Mouse (Mus musculus) hindbrain, embryonic 14.5 days (tissue): ENCODE results near the gene Gm42791. TPM values are rescaled to one million over a fixed set of nuclear protein-coding genes. Genes with fewer than 3 reads are reported as not detected.

ENCODE experiments used
- ATAC-seq: fragments of 200-750 bp; cut with Nextera tagmentation; 2 replicates; pipeline ENCODE4 v1.8.0; 2017; ENCODE audit warnings: moderate number of reproducible peaks, mild to moderate bottlenecking, moderate TSS enrichment, moderate library complexity; ENCODE audit not compliant: low FRiP score
- DNase-seq: peaks from one replicate; pipeline ENCODE4 v3.0.0-alpha.2; 2015; ENCODE audit warnings: low spot score
- H3K27ac ChIP-seq: fragments of 300-500 bp; sonication (generic); 2 replicates; pipeline ENCODE4 v1.5.1; 2014; ENCODE audit warnings: mild to moderate bottlenecking, moderate library complexity
- H3K27me3 ChIP-seq: fragments of 300-500 bp; sonication (generic); 2 replicates; pipeline ENCODE4 v1.6.1; 2014; ENCODE audit warnings: mild to moderate bottlenecking, low read length, mixed read lengths; ENCODE audit not compliant: control insufficient read depth, insufficient read depth
- H3K36me3 ChIP-seq: fragments of 300-500 bp; sonication (generic); replicated peaks from 2 replicates; pipeline ENCODE4 v1.6.1; 2014; ENCODE audit not compliant: control insufficient read depth, insufficient read depth
- H3K4me1 ChIP-seq: fragments of 300-500 bp; sonication (generic); replicated peaks from 2 replicates; pipeline ENCODE4 v1.6.1; 2014; ENCODE audit warnings: antibody characterized with exemption, low read length, mixed read lengths; ENCODE audit not compliant: control insufficient read depth, insufficient read depth
- H3K4me2 ChIP-seq: fragments of 300-500 bp; sonication (generic); replicated peaks from 2 replicates; pipeline ENCODE4 v1.6.1; 2014; ENCODE audit warnings: mild to moderate bottlenecking, moderate library complexity
- H3K4me3 ChIP-seq: fragments of 300-500 bp; sonication (generic); replicated peaks from 2 replicates; pipeline ENCODE4 v1.5.1; 2014; ENCODE audit warnings: mild to moderate bottlenecking, low read length
- H3K9ac ChIP-seq: fragments of 300-500 bp; sonication (generic); 2 replicates; pipeline ENCODE4 v1.6.1; 2014
- H3K9me3 ChIP-seq: fragments of 300-500 bp; sonication (generic); 2 replicates; pipeline ENCODE4 v1.6.1; 2016; ENCODE audit warnings: low read length; ENCODE audit not compliant: control insufficient read depth
- WGBS: fragments of 180-500 bp; shearing (Covaris S2); extraction: QIAGEN DNeasy Blood & Tissue Kit; methylation state at CpG from one replicate; pipeline ENCODE4 v1.1.7; 2014; 5-methylcytosine and 5-hydroxymethylcytosine counted together
- polyA plus RNA-seq: library from polyadenylated mRNA; unstranded; fragments of >200 nt; fragmentation: Nextera tagmentation; extraction: Ambion mirVana; gene quantifications from 2 replicates; pipeline ENCODE4 v1.2.1, GENCODE M21; 2014

Gene Gm42791
- polyA plus RNA-seq, 1 experiment from 2014 or later, result 0.33 TPM

DNA sequence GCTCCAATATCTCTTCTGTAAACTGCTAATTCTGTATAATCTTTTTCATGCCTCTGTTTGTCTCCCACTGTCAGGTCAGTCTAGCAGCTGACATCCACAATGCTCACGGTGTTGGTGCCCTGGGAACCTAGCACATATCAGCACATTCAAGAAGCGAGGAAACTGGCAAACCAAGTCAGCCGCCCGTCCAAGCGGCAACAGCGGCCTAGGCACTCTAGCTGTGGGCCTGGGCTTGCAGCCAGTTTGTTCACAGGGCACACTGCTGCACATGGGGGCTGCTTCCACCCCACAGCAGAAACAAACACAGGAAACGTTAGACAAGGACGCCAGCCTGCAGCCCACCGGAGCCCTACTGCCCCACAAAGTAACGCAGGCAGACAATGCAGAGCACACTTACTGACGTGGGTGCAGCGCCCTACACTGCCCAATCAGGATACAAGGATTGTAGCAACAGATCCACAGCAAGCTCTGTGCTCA is 97.0 kb downstream of the Gm42791 start:
- Histone ChIP-seq H3K27me3 (no peaks in the 10 kb centered on the region), H3K4me1 (peaks cover 10% of the 10 kb centered on the region; the same call in 1 of the 2 replicates), H3K4me3 (no peak overlapping the region), H3K4me2 (no peak overlapping the region), H3K36me3 (peaks cover 22% of the 10 kb centered on the region), H3K9me3 (no peaks in the 10 kb centered on the region), H3K9ac (no peak overlapping the region), H3K27ac (no peak overlapping the region)
- DNase-seq (no peak), ATAC-seq (no peak)
- WGBS, result 52% methylated on average over 12 of the region's 12 CpGs

GRCm38 (mm10) chr5:148897069-148897702 is 97.8 kb downstream of the Gm42791 start:
- WGBS, result 54% methylated on average over 14 of the region's 14 CpGs
- H3K4me3 ChIP-seq, result no peak overlapping the region
- no peaks in the 10 kb centered on the region for H3K9me3 ChIP-seq
- H3K9ac ChIP-seq, result peak overlapping the region; percentile 16; the same call in 1 of the 2 replicates
- DNase-seq (no peak), ATAC-seq (peak; percentile 53; the same call in 1 of the 2 replicates)
- H3K27ac ChIP-seq, result no peak overlapping the region
- H3K27me3 ChIP-seq, result no peaks in the 10 kb centered on the region
- peaks cover 27% of the 10 kb centered on the region for H3K36me3 ChIP-seq
- H3K4me2 ChIP-seq, result 0 out of 2 replicates have a peak overlapping the region, but pooled peaks have one; percentile 1
- peaks cover 10% of the 10 kb centered on the region; the same call in 1 of the 2 replicates for H3K4me1 ChIP-seq

GRCm38 (mm10) chr5:148896515-148896914 is 98.4 kb downstream of the Gm42791 start:
- no peak for ATAC-seq
- H3K9ac ChIP-seq, result no peak overlapping the region

DNA sequence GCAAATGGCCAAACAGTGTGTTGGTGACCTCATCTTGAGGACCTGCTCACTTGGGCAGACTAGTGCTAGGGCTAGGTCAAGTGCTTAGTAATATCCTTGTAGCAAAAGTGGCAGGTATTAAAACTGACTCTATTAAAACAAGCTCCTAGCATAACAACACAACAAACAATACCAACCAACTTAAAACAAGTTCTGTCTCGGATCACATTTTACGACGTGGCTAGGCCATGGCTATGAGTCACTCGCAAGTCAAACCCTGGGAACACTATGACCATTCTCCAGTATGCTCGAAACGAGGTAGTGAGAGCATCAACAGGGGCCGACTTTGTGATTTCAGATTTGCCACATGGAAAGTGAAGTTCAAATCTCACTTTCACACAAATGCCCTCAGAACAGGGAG is 99.1 kb downstream of the Gm42791 start:
- no peak overlapping the region for H3K9ac ChIP-seq
- H3K4me2 ChIP-seq, result no peak overlapping the region
- peaks cover 10% of the 10 kb centered on the region; the same call in 1 of the 2 replicates for H3K4me1 ChIP-seq
- DNase-seq (no peak), ATAC-seq (no peak)
- H3K4me3 ChIP-seq, result no peak overlapping the region
- peaks cover 39% of the 10 kb centered on the region for H3K36me3 ChIP-seq
- no peak overlapping the region for H3K27ac ChIP-seq
- 92% methylated on average over 7 of the region's 7 CpGs for WGBS
- no peaks in the 10 kb centered on the region for H3K27me3 ChIP-seq
- no peaks in the 10 kb centered on the region for H3K9me3 ChIP-seq

More at GRCm38 (mm10) chr5:148896515-148896914, 98.4 kb downstream of the Gm42791 start:
- Histone ChIP-seq H3K27ac (no peak overlapping the region), H3K4me1 (peaks cover 10% of the 10 kb centered on the region; the same call in 1 of the 2 replicates), H3K27me3 (no peaks in the 10 kb centered on the region), H3K4me3 (no peak overlapping the region), H3K9me3 (no peaks in the 10 kb centered on the region), H3K36me3 (peaks cover 33% of the 10 kb centered on the region), H3K4me2 (no peak overlapping the region)
- no peak for DNase-seq
- 83% methylated on average over 10 of the region's 10 CpGs for WGBS

- H3K9ac ChIP-seq, result no peak overlapping the region
- DNase-seq (no peak), ATAC-seq (no peak)
- no peaks in the 10 kb centered on the region for H3K27me3 ChIP-seq
- 34% methylated on average over 5 of the region's 5 CpGs for WGBS
- H3K9me3 ChIP-seq, result no peaks in the 10 kb centered on the region
- H3K36me3 ChIP-seq, result peaks cover 46% of the 10 kb centered on the region
- no peak overlapping the region for H3K27ac ChIP-seq
- H3K4me2 ChIP-seq, result no peak overlapping the region
- no peak overlapping the region for H3K4me3 ChIP-seq
- H3K4me1 ChIP-seq, result peaks cover 10% of the 10 kb centered on the region; the same call in 1 of the 2 replicates
These were observed 99.9 kb downstream of the Gm42791 start for GRCm38 (mm10) chr5:148895034-148895433.

- no peaks in the 10 kb centered on the region for H3K9me3 ChIP-seq
- no peak overlapping the region for H3K27ac ChIP-seq
- no peak for DNase-seq
- H3K4me1 ChIP-seq, result no peaks in the 10 kb centered on the region
- ATAC-seq, result no peak
- H3K27me3 ChIP-seq, result no peaks in the 10 kb centered on the region
- H3K36me3 ChIP-seq, result peaks cover 63% of the 10 kb centered on the region
- WGBS, result 96% methylated on average over 4 of the region's 4 CpGs
- no peak overlapping the region for H3K4me2 ChIP-seq
- no peak overlapping the region for H3K4me3 ChIP-seq
- H3K9ac ChIP-seq, result no peak overlapping the region
These were observed 104.7 kb downstream of the Gm42791 start for GRCm38 (mm10) chr5:148890237-148890636.

DNA sequence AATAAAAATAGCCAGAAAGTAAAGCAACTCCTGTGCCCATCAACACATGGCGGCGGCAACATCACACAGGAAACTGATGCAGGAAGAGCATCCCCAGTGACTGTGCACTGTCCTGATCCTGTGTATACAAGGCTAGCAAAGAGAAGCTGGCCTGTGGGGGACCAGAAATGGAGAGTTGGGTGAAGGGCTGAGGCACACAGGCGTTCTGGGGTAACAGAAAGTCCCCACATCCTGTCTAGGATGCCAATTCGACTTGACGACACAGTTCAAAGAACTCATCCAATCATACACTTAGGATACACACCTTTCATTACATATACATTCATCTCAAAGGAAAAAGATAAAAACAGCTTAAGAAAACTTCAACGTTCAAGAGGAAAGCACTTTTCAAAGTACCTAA is 106.9 kb downstream of the Gm42791 start:
- no peak for DNase-seq
- Histone ChIP-seq H3K4me2 (no peak overlapping the region), H3K4me3 (no peak overlapping the region), H3K27me3 (no peaks in the 10 kb centered on the region), H3K4me1 (no peaks in the 10 kb centered on the region), H3K9ac (no peak overlapping the region), H3K36me3 (peaks cover 49% of the 10 kb centered on the region), H3K9me3 (no peaks in the 10 kb centered on the region), H3K27ac (no peak overlapping the region)
- 95% methylated on average over 6 of the region's 6 CpGs for whole genome bisulfite sequencing
- ATAC-seq, result no peak

DNA sequence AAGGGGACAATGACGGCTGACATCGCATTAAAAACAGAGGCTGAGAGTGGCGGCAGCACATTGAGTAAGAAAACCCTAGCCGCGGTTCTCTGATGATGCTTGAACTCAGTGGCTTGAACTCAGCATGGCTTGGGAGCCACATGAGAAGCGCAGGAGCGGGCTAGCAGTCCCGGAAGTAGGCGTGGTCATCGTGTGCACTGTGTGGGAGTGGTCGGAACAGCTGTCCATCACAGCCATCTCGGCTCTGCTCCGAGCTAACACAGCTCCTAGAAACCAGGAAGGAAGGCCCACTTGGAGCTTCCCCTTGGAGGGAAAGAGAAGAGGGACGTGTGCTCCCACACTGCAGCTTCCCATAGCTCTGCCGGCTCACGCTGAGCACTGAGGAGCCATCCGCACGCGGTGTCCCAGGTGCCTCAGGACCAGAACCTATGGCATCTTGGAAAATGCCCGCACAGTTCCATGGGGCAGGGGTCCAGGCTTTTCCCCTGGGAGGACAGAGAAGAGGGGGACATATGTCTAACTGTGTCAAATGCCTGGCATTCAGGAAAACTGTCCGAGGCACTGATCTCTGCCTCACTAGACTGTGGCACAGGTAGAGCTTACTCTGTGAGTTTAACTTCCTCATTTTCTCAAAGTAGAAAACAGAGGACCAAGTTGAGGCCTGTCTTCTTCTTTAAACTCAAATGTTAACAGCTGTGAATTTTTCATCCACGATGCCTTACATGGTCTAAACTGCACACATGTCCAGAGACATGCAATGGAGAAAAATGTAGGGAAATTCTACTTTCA is 108.9 kb downstream of the Gm42791 start:
- DNase-seq (peak; percentile 52), ATAC-seq (peak; percentile 91)
- Histone ChIP-seq H3K9ac (peak overlapping the region; percentile 37; the same call in 1 of the 2 replicates), H3K4me1 (no peaks in the 10 kb centered on the region), H3K27ac (no peak overlapping the region; the same call in 1 of the 2 replicates), H3K27me3 (no peaks in the 10 kb centered on the region), H3K9me3 (no peaks in the 10 kb centered on the region), H3K4me3 (no peak overlapping the region), H3K36me3 (peaks cover 29% of the 10 kb centered on the region), H3K4me2 (peak overlapping the region; percentile 33)
- 27% methylated on average over 22 of the region's 22 CpGs for WGBS

DNA sequence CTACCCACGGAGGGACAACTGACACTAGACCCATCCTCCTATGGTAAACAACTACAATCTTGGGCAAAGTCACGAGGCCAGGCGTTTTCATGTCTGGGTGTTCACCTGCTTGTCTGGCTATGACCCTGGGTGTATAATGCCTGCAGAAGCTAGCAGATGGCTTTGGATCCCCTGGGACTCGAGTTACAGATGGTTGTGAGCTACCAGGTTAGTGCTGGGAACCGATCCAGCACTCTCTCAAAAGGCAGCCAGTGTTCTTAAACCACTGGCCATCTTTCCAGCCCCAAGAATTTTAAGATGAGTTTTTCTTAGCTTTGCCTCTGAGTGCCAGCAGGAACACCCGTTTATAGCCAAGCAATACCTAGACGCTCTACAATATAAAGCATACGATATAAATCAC is 111.3 kb downstream of the Gm42791 start:
- DNase-seq (no peak), ATAC-seq (no peak)
- Histone ChIP-seq H3K4me1 (no peaks in the 10 kb centered on the region), H3K9me3 (no peaks in the 10 kb centered on the region), H3K4me2 (no peak overlapping the region), H3K36me3 (peaks cover 20% of the 10 kb centered on the region), H3K27ac (no peak overlapping the region), H3K27me3 (no peaks in the 10 kb centered on the region), H3K4me3 (no peak overlapping the region), H3K9ac (no peak overlapping the region)
- 85% methylated on average over 8 of the region's 8 CpGs for WGBS
